Mouse (Mus musculus): ENCODE data around the gene Ccdc13. TPM values are rescaled to one million over a fixed set of nuclear protein-coding genes. Genes with fewer than 3 reads are reported as not detected.

Ccdc13 gene
- polyA plus RNA-seq (2015; fragmentation: Nextera tagmentation; extraction: Ambion mirVana), result not detected in 2 replicates

DNA sequence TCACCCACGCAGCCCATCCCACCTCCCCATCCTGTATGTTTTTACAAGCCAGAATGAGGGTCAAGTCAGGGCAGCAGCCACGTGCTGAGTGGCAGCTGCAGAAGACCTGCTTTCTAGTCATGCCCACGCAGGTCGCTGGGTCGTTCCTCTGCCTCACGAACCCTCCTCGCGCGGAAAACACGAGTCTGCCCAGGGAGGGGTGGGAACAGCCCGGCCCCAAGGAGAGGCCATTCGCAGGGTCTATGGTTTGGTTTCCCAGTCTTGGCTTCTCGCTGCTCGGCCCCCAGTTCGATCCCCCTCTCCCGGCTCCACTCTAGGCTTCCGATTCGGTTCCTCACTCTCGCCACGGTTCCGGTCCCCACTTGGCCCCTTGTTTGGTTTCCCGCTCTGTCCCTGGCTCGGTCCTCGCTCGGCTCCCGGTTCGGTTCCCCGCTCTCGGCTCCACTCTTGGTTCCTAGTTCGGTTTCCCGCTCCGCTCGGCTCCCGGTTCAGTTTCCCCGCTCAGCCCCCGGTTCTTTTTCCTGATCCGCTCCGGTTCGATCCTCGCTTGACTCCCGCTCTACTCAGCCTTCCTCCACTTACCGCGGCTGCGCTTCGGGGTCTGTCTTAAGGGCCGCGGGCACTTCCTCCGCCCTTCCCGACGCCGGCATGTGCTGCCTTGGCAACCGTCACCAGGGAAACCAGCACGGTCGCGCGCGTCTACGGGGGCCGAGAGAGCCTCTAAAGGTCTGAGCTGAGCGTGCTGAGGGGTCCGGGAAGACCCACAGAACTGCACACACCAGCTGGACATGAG is at the start of gene Ccdc13:
Gene Ccdc13, minus strand, starts transcription at position 633 of the 793 bp plus-strand sequence.
- Histone ChIP-seq H3K9me3 (replicated peaks) (no peaks in the 10 kb centered on the region), H3K36me3 (no peaks in the 10 kb centered on the region), H3K9ac (peak within 1 kb of the TSS; percentile 49; the same call in 1 of the 2 replicates), H3K4me2 (peak within 1 kb of the TSS; percentile 70), H3K4me1 (replicated peaks) (peaks cover 9% of the 10 kb centered on the region), H3K27ac (no peak within 1 kb of the TSS), H3K4me3 (replicated peaks) (peak within 1 kb of the TSS; percentile 48), H3K27me3 (peaks cover 30% of the 10 kb centered on the region)
- DNase-seq, result peak; percentile 26
- 8% methylated on average over 61 of the region's 61 CpGs for WGBS (ENCODE audit: insufficient replicate concordance)
- ATAC-seq (ENCODE audit: low read depth), result peak; percentile 52

DNA sequence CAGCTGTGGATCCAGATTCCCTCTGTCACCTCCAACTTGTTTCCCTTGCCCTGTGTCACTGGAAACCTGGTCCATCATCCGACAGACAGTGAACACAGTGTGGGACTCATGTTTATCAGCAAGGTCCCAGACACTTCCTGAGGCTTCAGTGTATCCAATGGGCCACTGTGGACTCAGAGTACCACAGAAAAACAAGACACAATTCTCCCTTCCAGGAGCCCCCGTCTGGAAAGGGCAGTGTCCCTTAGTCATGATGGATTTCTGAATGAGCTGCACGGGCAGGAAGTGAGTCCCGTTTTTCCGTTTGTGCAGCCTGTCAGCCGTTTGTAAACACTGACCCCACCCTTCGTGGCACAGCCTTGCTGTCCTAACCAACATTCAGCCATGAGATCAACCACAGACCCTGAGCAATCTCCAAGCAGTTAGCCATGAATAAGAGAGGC is 42.8 kb upstream of the Ccdc13 start:
- peak; percentile 68 for ATAC-seq (ENCODE audit: low read depth)
- H3K4me1 ChIP-seq (replicated peaks), result peaks cover 13% of the 10 kb centered on the region
- H3K9me3 ChIP-seq (replicated peaks), result no peaks in the 10 kb centered on the region
- H3K4me3 ChIP-seq (replicated peaks), result no peak overlapping the region
- no peak overlapping the region for H3K27ac ChIP-seq
- H3K9ac ChIP-seq, result no peak overlapping the region
- H3K4me2 ChIP-seq, result no peak overlapping the region
- no peaks in the 10 kb centered on the region for H3K36me3 ChIP-seq
- DNase-seq, result no peak
- WGBS (ENCODE audit: insufficient replicate concordance), result 9% methylated on average over 7 of the region's 7 CpGs
- H3K27me3 ChIP-seq, result no peaks in the 10 kb centered on the region

DNA sequence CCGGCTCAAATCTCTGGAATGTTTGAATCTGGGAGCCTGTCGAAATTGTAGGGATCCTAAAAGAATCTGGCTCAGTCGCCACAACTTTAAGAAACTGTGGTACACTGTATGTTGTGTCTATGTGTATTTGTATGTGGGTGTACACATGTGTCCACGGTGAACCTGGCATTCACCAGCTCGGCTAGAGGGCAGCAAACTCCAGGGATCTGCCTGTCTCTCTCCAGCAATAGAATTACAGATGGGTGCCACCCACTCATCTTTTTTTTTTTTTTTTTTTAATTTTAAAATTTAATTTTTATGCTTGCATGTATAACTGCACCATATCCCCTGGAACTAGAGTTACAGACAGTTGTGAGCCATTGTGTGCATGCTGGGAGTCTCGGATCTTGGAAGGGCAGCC is 42.0 kb upstream of the Ccdc13 start:
- Histone ChIP-seq H3K27ac (no peak overlapping the region), H3K4me3 (replicated peaks) (no peak overlapping the region), H3K9me3 (replicated peaks) (no peaks in the 10 kb centered on the region), H3K4me2 (no peak overlapping the region), H3K9ac (no peak overlapping the region), H3K27me3 (no peaks in the 10 kb centered on the region), H3K4me1 (replicated peaks) (peaks cover 13% of the 10 kb centered on the region), H3K36me3 (no peaks in the 10 kb centered on the region)
- ATAC-seq (ENCODE audit: low read depth), result no peak
- 57% methylated on average over 6 of the region's 6 CpGs for WGBS (ENCODE audit: insufficient replicate concordance)
- DNase-seq, result no peak

DNA sequence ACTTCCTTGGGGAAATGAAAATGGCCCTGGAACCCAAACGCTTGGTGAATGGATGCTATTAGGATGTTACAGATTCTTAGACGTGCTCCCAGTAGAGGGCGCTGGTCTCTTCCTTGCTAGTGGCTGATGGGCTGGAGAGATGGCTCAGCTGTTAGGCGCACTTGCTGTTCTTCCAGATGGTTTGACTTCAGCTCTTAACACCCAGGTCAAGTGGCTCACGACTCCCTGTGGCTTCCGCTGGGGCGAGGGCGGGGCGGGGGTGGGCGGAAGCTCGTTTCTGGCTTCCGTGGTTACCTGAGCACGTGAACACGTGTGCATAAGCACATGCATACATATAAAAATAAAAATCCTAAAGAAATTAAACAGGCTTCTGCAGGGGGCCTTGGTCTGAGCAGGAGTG is 41.6 kb upstream of the Ccdc13 start:
- DNase-seq, result peak; percentile 32
- WGBS (ENCODE audit: insufficient replicate concordance), result 20% methylated on average over 14 of the region's 14 CpGs
- no peak overlapping the region for H3K4me2 ChIP-seq

DNA sequence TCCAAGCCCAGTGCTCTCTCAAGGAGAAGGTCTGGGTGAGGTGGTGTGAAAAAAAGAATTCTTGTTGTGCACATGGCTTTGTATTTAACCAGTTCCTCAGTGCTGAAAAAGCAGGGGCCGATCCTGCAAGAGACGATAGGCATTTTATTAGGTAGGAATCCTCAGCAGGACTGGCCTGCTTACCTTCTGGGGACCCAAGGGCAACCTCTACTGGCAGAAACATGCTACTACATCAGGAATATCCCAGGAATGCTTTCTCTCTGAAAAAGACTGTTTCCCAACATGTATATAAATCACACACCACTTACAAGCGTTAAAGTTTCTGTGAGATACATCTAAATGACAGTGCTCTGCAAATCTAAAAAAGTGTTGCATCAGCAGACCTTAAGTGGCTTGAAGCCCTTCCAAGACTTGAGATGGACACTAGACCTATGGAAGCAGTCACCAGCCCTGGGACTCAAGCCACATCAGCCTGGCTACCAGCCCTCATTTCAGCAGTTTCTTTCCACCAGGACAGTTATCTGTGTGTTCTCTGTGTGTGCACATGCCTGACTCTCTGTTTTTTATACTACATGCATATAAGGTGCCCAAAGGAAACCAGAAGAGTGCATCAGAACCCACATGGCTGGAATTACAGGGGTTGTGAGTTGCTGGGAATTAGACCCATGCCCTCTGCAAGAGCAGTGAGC is 37.9 kb upstream of the Ccdc13 start:
- H3K9me3 ChIP-seq (replicated peaks), result no peaks in the 10 kb centered on the region
- no peaks in the 10 kb centered on the region for H3K36me3 ChIP-seq
- H3K9ac ChIP-seq, result no peak overlapping the region
- peaks cover 13% of the 10 kb centered on the region for H3K4me1 ChIP-seq (replicated peaks)
- ATAC-seq (ENCODE audit: low read depth) (no peak), DNase-seq (peak; percentile 19)
- no peak overlapping the region for H3K4me2 ChIP-seq
- WGBS (ENCODE audit: insufficient replicate concordance), result 14% methylated on average over 3 of the region's 3 CpGs
- H3K4me3 ChIP-seq (replicated peaks), result no peak overlapping the region
- no peaks in the 10 kb centered on the region for H3K27me3 ChIP-seq
- no peak overlapping the region for H3K27ac ChIP-seq

More for the DNA sequence above, 41.6 kb upstream of the Ccdc13 start:
- H3K4me1 ChIP-seq (replicated peaks), result peaks cover 13% of the 10 kb centered on the region
- no peak overlapping the region for H3K27ac ChIP-seq
- H3K27me3 ChIP-seq, result no peaks in the 10 kb centered on the region
- H3K36me3 ChIP-seq, result no peaks in the 10 kb centered on the region
- H3K4me3 ChIP-seq (replicated peaks), result no peak overlapping the region
- no peak; the same call in 1 of the 2 replicates for ATAC-seq (ENCODE audit: low read depth)
- no peaks in the 10 kb centered on the region for H3K9me3 ChIP-seq (replicated peaks)
- no peak overlapping the region for H3K9ac ChIP-seq

DNA sequence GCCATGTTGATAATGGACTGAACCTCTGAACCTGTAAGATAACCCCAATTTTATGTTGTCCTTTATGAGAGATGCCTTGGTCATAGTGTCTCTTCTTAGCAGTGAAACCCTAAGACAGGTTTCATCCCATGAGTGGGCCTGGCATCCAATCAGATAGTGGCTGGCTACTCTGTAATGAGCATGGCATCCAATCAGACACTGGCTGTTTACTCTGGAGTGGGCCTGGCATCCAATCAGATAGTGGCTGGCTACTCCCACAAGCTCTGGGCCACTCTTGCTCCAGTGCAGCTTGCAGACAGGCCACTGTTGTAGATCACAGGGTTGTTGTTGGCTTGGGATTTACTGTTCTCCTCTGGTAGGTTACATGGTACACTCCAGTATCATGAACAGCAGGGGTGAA is 34.3 kb upstream of the Ccdc13 start:
- peak; percentile 39; the same call in 1 of the 2 replicates for ATAC-seq (ENCODE audit: low read depth)
- H3K4me2 ChIP-seq, result no peak overlapping the region
- H3K4me3 ChIP-seq (replicated peaks), result no peak overlapping the region
- H3K36me3 ChIP-seq, result no peaks in the 10 kb centered on the region
- no peak overlapping the region for H3K9ac ChIP-seq
- H3K27ac ChIP-seq, result no peak overlapping the region
- no peaks in the 10 kb centered on the region for H3K27me3 ChIP-seq
- H3K4me1 ChIP-seq (replicated peaks), result no peaks in the 10 kb centered on the region
- no peaks in the 10 kb centered on the region for H3K9me3 ChIP-seq (replicated peaks)
- DNase-seq, result no peak

DNA sequence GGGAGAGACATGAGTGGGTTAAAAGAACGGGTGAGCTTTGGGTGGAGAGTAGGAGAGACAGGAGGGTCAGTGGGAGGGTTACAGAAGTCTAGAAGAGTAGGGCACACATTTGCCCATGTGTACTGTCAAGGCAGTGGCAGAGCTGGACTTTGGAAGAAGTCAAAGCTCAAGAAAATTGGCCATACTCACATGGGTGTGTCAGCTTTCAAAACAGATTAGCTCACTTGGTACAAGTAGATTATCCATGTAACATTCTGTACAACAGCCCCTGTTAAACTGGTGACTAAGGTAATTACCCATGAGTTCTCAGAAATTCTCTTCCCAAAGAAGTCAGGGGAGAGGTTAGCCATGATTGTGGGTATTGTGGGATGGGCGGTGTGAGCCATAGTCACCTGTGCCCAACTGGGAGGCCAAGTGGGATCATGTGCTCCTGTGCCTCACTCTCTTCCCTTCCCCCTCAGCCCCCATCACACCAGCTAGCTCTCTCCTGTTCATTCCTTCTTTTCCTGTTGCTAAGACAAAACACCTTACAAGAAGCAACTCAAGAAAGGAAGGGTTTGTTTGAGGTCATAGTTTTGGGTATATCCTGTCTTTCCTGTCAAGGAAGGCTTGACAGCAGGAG is 32.9 kb upstream of the Ccdc13 start:
- ATAC-seq (ENCODE audit: low read depth), result no peak
- H3K36me3 ChIP-seq, result no peaks in the 10 kb centered on the region
- 50% methylated on average over 2 of the region's 2 CpGs for WGBS (ENCODE audit: insufficient replicate concordance)
- no peak overlapping the region for H3K9ac ChIP-seq
- no peak for DNase-seq
- H3K4me1 ChIP-seq (replicated peaks), result no peaks in the 10 kb centered on the region
- no peaks in the 10 kb centered on the region for H3K9me3 ChIP-seq (replicated peaks)
- no peak overlapping the region for H3K27ac ChIP-seq
- H3K4me3 ChIP-seq (replicated peaks), result no peak overlapping the region
- H3K4me2 ChIP-seq, result no peak overlapping the region
- no peaks in the 10 kb centered on the region for H3K27me3 ChIP-seq

DNA sequence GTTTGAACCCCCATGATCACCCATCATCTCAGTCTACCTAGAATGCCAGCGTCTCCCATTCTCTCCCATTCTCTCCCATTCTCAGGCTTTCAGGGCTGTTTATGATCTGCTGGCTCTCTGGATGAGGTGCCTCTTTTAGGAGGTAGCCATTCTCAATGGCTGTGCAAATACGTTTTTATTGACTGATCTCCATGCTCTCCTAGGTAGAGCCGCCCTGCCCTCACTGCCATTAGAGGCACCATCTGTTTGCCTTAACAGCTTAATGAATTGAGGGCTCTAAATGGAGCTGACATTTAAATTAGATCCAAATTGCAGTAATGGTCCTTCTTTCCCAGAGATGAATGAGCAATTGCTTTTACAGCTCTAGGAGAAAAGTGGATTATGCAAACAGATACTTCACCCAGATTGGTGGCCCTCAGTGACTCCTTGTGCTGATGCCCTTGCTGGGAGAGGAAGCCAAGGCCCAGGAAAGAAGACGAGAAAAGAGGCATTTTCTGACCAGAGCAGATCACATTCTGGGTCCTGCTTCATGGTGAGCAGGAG is 30.8 kb upstream of the Ccdc13 start:
- DNase-seq (no peak), ATAC-seq (ENCODE audit: low read depth) (no peak)
- no peak overlapping the region for H3K4me3 ChIP-seq (replicated peaks)
- no peaks in the 10 kb centered on the region for H3K9me3 ChIP-seq (replicated peaks)
- H3K27ac ChIP-seq, result no peak overlapping the region
- H3K4me1 ChIP-seq (replicated peaks), result no peaks in the 10 kb centered on the region
- no peaks in the 10 kb centered on the region for H3K27me3 ChIP-seq
- H3K36me3 ChIP-seq, result no peaks in the 10 kb centered on the region
- WGBS (ENCODE audit: insufficient replicate concordance), result 36% methylated on average over 4 of the region's 4 CpGs
- no peak overlapping the region for H3K4me2 ChIP-seq
- no peak overlapping the region for H3K9ac ChIP-seq

DNA sequence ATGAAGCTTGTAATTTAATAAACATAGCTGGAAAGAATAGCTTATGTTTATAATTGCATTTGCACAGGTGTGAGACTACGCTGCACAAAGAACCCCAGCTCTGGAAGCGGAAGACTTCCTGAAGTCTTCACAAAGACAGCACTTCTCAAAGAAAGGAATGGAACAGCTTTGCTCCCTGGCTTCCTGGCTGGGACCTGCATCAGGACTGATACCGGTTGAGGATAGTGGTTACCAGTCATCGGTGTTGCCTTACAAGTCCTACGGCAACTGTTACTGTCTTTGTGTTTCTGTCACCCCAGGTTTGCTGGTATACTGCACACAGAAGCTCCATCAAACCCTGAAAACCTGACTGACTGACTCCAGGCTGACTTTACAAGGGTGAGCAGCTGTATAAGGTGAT is 30.2 kb upstream of the Ccdc13 start:
- H3K27me3 ChIP-seq, result no peaks in the 10 kb centered on the region
- H3K9me3 ChIP-seq (replicated peaks), result no peaks in the 10 kb centered on the region
- 77% methylated on average over 5 of the region's 5 CpGs for WGBS (ENCODE audit: insufficient replicate concordance)
- H3K9ac ChIP-seq, result no peak overlapping the region
- H3K27ac ChIP-seq, result no peak overlapping the region
- no peak overlapping the region for H3K4me2 ChIP-seq
- DNase-seq, result no peak
- H3K4me3 ChIP-seq (replicated peaks), result no peak overlapping the region
- no peaks in the 10 kb centered on the region for H3K36me3 ChIP-seq
- no peaks in the 10 kb centered on the region for H3K4me1 ChIP-seq (replicated peaks)
- ATAC-seq (ENCODE audit: low read depth), result no peak

DNA sequence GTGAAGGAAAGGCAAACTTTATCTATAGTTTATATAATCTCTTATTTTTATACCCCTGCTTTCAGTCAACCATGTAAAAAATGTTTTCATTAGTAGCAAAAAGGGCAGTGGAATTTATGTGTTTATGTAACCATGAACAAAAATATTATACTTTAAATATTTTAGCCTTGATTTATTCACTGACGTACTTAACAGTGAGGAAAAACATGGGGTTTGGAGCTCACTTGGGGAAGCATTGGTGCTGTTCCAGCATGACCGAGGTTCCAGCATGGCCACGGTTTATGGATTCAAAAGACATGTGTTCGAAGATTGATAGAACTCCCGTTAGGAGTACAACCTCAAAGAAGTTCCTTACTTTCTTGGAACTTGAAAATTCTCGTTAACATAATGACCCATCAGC is 29.0 kb upstream of the Ccdc13 start:
- H3K4me1 ChIP-seq (replicated peaks), result no peaks in the 10 kb centered on the region
- ATAC-seq (ENCODE audit: low read depth) (no peak), DNase-seq (no peak)
- no peak overlapping the region for H3K9ac ChIP-seq
- H3K27me3 ChIP-seq, result no peaks in the 10 kb centered on the region
- no peak overlapping the region for H3K4me2 ChIP-seq
- H3K9me3 ChIP-seq (replicated peaks), result no peaks in the 10 kb centered on the region
- no peaks in the 10 kb centered on the region for H3K36me3 ChIP-seq
- no peak overlapping the region for H3K4me3 ChIP-seq (replicated peaks)
- WGBS (ENCODE audit: insufficient replicate concordance), result 66% methylated on average over 6 of the region's 6 CpGs
- no peak overlapping the region for H3K27ac ChIP-seq

DNA sequence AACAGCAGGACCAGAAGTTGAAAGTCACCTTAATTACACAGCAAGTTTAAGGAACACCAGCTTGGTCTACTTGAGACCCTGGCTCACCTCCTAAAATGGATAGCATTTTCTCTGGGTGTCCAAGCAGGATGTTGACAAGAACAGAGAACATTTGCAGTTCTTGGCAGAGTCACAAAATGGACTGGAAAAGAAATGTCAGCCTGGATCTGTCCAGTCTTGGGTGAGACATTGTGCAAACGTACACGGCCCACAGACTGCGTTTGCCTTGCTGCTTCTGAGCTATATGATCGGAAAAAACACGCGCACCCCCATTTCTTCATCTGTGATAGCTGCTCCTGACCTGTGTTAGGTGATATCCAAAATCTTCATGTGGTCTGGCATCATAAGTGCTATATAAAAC is 28.4 kb upstream of the Ccdc13 start:
- Histone ChIP-seq H3K4me3 (replicated peaks) (no peak overlapping the region), H3K36me3 (no peaks in the 10 kb centered on the region), H3K9me3 (replicated peaks) (no peaks in the 10 kb centered on the region), H3K27me3 (no peaks in the 10 kb centered on the region), H3K9ac (no peak overlapping the region), H3K27ac (no peak overlapping the region), H3K4me1 (replicated peaks) (no peaks in the 10 kb centered on the region), H3K4me2 (no peak overlapping the region)
- no peak for ATAC-seq (ENCODE audit: low read depth)
- WGBS (ENCODE audit: insufficient replicate concordance), result 82% methylated on average over 6 of the region's 6 CpGs
- DNase-seq, result no peak
